Mouse (Mus musculus) right cerebral cortex, adult 18-20 months (tissue): ENCODE measurements around the gene Msantd2.

Experiments
- DNase-seq: peaks from one replicate; pipeline ENCODE4 v3.0.0; 2022; ENCODE audit warnings: mixed read lengths

The Msantd2 gene

DNA sequence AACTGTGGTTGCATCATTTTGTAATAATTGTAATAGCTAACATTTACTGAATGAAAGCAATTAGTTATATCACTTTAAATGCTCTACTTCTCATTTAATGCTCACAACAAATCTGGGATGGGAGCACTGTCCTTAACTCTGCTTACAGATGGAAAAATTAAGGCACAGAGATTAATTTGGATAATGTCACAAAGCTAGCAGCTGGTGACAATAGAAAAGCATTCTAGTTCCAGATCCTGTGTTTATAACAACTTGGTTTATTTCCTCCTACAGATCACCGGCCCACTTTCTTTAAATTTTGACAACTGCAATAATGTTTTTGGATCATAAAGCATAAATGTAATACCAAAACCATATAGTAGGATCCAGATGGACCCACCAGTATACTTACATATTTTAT is 16.9 kb downstream of the Msantd2 start:
- DNase-seq = no peak

DNA sequence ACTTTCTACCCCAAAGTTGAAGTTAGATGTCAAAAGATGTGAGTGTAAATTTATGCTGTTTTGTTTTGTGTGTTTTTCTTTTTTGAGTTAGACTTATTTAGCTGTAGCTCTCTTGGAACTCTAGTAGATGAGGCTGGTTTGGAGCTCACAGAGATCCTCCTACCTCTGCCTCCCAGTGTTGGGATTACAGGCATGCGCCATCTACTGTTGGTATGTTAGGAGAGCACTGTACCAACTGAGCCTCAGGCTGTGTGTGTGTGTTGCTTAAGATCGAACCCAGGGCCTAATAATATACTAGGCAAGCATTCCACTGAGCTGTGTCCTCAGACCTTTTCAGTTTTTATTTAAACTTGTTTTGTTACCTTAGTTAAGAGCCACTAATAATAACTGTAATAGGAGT is 23.0 kb downstream of the Msantd2 start:
- DNase-seq = no peak

DNA sequence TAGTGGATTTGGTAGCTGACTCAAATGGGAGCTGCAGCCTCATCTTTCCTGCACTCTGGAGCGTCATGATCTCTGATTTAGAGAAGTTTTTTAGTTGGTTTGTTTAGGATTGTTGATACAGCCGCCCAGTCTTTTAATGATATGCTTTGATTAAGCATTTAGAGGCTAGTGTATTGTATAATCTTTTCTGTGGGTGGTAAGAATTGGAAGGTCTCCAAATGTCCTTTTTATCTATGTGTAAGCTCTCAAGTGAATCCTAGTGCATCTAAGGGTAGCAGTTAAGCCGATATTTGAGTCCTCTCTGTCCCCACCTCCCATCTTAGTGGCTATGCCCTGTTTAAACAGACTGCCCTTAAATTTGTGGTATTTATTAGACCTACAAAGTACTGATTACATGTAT is 25.3 kb downstream of the Msantd2 start:
- no peak for DNase-seq

DNA sequence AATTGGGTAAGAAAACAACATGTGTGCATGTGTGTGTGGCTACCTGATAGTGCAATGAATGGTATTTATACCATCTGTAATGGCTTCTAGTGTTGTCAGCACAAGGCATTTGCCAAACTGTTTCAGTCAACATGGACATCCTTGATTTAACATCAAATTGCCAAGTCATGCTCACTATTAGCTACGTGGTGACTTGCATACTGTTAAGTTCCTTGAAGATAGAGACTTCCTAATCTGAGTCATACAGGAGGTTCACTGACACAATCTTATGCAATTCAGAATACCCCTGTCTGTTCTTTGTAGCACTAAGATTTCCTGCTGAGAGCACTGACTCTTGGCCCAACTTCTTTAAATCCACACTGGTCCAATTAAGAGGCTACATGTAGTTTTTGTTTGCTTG is 28.3 kb downstream of the Msantd2 start:
- no peak for DNase-seq

DNA sequence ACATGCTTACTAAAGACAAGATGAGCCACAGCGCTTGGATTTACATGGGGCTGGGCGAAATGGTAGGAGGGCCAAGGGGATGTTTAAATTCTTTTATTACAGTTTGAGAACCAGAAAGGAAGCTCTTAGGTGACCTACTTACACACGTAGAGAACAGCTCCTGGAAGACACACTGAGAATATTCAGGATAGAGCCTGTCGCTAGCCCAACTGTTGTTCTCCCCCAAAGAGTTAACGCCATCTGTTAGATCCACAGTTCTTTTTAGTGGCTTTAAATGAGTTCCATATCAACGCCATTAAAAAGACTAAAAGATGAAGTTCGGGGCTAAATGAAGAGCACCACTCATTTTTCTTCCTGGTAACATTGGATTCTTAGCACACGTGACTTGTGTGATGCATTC is 29.9 kb downstream of the Msantd2 start:
- no peak for DNase-seq

DNA sequence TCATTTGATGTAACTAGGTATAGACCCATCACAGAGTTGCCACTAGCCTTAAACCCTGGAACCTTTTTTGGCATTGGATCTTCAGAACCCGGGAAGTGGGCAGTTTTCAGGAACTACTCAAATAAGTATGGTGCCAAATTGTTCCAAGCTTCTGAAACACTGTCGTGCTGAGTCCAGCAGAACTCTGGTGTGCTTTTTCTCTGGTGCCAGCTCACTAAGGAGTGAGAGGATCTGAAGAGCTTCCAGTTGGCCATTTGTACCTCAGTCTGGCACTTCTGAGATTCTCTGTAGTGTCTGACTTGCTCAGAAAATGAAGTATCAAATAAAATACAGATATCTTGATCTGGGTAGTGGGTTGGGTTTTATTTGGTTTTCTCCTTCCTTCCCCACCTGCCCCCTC is 30.9 kb downstream of the Msantd2 start:
- no peak for DNase-seq

DNA sequence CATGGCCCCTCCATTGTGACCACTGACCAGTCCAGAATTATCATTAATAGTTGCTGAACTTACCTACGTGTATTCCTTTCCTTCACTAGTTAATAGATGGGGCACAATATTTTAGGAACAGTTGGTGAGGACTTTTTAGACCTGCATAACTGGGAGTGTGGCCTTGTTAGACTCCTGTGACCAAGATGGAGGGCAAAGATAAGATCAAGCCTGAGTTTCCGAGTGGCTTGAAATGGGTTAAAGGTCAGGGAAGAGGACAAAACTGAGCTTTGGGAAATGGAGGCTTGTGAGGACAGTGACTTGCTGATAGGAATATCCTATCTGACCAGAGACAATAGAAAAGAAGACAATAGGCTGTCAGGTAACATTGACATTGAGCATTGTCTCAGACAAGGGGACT is 36.3 kb downstream of the Msantd2 start:
- DNase-seq = no peak

DNA sequence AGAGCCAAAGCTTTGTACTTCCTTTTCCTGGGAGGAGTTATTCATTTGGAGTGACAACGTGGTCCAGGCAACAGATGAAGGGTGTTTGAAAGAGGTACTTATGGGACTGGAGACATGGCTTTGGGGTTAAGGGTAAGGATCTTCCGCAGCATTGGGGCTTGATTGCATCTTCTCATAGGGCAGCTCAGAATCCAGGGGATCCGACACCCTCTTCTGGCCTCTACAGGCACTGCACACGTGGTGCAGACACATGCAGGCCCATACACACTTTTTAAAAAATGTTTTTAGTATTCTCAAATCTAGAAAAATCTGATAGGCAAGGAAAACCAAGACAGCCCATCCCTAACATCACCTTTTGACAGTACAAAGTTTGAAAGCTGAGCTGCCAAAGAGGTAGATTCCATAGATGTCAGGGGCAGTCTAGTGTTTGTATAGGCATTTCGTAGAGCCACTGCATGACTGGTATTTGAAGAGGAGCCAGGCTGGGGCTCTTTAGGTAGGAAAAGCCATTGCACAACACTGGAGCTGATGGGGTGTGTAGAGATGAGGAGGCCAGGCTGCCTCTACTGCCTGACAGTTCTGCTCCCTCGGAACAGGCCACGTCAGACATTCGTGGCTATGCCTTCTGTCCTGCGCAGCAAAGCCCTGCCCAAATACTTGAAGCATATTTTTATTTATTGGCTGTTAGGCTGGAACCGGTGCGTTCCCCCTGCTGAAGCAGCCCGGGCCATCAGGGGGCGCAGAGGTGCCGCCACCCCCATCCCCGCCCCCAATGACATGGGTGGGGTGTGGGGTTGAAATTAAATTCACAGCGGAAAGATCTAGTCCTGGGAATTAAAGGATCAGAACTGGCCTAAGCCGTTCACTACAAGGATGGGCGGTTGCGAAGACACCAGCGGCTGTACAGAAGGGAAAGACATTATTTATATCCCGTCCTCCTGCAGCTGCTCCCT is 37.6 kb downstream of the Msantd2 start:
- DNase-seq = no peak

DNA sequence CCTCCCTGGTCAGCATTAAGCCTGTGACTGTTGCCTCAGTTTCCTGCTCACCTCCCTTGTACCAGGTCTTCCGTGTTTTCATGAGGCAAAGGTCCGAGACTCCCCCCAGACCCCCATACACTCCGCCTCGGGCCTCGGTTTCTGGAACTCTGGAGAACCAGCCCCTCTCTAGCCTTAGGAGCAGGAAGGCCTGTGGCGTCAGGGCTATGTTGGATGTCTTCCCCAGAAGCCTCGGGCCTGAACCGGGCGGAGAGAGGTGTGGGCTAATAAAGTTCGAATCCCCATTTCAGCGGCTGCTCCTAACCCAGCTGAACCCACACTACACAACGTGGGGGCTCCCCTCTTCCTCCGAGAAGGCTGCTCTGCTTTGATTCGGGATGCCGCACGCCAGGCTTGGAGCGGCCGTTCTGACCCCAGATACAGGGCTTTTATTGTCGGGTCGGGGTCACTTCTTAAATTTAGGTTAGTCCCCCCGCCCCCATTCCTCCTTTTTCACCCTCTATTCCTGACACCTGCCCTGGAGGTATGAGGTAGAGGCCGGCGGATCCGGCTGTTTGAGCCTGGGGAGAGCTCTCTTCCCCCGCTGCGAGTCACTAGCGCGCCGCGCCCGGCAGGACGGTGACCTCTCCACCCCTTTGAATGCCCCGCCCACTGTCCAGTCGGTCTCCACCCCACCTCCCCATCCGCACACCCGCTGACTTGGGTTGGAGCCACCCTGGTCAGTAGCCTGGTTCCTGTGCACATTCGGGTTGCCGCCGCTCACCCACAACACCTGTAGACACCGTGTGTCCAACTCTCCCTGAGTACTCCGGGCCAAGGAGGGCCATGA is 38.5 kb downstream of the Msantd2 start, which contains the start of gene Esam:
Gene Esam, plus strand, starts transcription at position 683 of the 829 bp plus-strand sequence.
- DNase-seq = no peak

DNA sequence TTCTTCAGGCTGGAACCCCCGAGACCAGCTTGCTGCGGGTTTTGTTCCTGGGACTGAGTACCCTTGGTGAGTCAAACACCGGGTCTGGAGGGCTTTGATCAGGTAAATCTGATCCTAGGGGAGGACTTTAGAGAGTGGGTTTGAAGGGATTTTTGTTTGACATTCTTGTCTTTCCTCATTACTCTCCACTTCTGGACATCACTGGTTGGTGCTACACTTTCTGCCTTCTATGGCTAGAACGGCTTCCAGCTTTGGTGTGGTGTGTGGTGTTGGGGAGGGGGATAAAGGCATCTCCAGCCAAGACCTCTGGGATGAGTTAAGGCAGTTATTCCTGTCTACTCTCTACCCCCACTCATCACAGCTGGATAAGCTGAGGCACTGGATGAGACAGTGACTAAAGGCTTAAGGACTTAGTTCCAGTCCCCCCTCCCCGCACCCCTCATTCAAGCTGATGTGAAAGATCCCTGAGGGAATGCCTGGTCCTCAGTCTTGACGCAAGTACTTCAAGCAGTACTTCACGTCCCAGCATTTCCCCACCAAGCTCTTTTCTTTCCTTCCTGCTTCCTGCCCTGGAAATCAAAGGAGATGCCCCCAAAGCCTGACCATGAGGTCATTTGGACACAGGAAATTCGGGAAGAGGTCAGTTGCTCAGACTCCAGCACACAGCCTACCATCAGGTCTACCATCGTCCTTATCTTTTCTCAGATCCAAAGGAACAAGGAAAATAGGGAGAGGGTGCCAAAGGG is 39.3 kb downstream of the Msantd2 start:
- DNase-seq = no peak

DNA sequence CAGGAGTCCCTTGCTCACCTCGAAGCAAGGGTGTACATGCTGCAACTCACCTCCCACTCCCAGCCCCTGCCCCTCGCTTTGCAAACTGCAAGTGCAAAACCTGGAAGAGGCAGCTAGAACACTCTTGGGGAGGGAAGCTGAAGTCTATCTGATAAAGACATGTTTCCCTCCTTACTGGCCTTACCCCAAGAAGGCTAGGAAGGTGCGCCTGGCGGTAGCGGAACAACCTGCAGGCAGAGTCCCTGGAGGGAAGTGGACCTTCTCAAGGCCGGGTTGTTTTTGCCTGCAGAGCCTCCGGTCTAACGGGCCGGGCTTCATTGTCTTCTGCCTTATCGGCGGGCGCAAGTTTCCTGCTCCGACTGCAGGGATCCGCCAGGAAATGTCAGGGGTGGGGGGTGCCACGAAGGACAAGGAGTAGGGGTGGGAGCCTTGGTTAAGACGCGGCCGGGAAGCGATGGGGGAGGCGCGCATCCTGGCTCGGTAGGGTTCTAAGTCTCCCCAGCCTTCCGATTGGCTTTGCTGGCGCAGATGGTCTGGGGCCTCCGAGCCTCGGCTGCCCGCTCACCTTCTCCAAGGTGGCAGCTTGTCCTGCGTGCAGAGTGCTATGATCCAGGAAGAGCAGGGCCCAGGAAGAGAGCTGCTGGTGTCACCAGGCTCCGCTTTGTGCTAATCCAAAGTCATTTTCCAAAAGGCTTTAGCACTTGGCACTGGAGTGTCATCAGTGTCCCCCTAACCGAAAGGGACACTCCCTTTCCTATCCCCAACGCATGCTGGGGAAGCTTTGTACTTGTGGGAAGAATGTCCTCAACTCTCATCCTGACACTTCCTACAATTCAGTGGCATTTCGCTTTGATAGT is 41.1 kb downstream of the Msantd2 start:
- no peak for DNase-seq

DNA sequence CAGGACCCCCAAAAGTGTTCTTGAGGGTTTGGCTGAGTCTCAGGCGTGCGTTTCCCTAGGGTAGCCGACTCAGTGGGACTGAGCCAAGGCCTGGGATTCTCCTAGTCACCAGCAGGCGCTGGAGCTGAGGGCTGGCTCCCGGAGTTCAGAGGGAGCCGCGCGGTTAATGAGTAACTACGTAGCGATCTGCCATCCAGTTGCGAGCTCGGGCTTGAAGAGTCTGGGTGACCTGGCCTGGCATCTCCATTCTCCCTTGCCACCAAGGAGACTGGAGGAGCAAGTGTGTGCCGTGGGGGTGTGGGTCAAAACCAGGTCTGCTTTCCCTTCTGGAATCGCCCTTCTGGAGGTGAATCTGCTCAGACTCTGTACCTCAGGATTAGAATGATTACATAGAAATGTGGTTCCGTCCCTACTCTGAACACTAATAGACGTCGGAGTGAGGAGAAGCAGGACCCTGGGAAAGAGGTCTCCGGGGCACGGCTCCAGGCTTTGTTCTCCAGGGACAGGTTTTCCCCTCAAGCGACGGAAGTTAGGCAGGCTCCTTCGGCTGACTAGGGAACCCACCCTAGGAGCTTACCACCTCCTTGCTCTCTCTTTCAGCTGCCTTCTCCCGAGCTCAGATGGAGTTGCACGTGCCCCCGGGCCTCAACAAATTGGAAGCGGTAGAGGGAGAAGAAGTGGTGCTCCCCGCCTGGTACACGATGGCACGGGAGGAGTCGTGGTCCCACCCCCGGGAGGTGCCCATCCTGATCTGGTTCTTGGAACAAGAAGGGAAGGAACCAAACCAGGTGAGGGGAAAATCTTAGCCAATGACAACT is 42.0 kb downstream of the Msantd2 start:
- no peak for DNase-seq

DNA sequence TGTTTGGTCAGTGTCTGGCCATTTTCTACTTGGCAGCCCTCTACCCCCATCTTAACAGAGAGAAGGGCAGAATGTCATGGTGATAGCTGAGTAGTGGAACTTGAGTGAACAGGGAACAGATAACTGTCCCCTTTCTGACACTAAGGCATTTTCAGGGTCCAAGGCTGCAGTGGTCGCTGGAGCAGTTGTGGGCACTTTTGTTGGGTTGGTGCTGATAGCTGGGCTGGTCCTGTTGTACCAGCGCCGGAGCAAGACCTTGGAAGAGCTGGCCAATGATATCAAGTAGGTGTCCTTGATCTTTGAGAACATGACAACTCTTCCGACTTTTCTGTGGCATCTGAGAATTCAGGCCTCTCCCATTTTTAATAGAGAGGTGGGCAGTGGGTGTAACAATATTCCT is 47.7 kb downstream of the Msantd2 start:
- DNase-seq = no peak

DNA sequence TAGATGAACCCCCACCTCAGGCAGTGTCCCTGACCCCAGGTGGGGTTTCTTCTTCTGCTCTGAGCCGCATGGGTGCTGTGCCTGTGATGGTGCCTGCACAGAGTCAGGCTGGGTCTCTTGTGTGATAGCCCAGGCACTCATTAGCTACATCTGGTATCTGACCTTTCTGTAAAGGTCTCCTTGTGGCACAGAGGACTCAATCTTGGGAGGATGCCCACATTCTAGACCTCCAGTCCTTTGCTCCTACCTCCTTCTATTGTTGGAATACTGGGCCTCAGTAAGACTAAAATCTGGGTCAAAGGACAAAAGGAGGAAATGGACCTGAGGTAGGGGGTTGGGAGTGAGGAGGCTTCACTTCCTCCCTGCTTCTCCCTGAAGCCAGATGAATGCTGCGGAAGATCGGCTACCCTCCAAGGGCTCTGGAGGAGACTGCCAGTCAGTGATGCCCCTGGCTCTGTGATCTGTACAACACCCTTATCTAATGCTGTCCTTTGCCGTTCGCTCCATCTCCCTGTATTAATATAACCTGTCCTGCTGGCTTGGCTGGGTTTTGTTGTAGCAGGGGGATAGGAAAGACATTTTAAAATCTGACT is 48.6 kb downstream of the Msantd2 start:
- DNase-seq = no peak

DNA sequence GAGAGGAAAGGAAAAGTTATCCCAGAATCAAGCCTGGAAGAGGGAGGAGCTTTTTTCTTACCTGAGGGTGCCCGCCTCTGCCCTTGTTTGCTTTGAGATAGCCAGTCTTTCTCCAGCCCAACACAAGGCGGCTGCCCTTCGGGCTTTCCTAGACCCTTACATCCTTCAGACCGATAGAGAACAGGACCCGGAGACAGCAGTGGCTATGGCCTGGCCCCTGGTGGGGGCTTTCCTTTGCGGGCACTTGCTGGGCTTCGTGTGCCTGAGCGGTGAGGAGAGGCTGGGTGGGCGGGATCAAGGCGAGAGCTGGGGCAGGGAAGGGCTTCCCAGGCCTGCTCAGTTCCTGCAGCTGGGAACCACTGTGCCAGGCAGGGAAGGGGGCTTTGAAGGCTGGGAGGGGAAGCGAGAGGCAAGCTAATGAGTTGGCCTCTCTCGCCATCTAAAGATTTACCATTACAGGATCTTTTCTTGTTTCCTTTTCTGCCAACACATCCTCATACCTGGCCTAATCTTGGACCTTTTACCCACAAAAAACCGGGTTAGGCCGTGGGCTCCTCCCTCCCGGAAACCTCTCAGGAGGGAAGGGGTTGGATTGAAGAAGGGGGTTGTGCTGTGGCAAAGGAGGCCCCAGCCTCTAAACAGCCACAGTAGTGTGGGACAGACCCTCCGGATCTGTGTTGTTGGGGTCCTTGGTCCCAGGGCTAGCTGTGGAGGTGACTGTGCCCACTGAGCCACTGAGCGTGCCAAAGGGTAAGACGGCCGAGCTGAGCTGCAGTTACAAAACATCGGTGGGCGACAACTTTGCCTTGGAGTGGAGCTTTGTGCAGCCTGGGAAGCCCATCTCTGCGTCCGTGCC is 50.3 kb downstream of the Msantd2 start, which contains the start of gene Vsig2:
Gene Vsig2, plus strand, starts transcription at position 86 of the 856 bp plus-strand sequence.
- DNase-seq = no peak

DNA sequence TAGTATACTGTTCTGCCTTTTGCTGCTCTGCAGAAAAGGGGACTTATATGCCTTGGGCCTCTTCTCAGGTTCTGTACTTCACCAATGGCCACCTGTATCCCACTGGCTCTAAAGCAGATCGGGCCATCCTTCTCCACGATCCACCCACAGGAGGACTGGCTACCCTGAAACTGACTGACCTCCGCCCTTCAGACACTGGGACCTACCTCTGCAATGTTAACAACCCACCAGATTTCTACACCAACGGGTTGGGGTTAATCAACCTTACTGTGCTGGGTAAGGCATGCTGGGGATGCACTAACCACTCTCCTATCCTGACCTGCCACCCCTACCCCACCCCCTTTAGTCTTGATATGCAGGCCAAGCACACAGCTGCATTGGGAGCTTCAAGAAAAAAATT is 51.1 kb downstream of the Msantd2 start:
- no peak for DNase-seq

DNA sequence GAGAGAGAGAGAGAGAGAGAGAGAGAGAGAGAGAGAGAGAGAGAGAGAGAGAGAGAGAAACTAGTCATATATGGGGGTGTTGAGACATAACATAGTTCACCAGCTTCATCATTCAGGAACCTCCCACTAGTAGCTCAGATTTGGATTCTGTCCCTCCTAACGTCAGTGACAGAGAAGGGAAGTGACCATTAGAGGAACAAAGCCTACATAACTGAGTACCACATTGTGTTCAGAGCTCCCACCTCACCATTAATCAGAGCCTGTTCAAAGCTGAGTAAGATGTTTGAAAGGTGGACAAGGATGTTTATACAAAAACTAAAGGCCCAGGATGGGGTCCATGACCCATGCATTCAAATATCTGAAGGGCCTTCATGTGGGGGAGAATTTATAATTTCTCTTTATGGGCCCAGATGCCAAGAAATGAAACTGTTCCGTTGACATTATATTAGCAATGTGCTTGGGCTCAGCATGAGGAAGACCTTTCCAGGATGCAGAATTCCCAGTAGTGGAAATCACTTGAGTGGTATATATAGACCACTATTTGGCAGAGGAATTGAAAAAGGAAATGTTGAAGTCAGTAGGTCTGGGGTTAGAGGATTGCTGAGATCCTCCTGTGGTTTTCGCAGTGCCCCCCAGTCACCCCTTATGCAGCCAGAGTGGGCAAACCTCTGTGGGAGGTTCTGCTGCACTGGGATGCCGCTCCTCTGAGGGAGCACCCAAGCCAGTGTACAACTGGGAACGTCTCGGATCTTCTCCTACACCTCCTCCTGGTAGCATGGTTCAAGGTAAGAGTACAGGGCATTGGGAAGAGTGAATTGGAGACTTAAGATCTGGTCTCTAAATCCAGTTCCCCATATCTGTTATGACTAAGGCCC is 51.8 kb downstream of the Msantd2 start:
- DNase-seq = no peak

DNA sequence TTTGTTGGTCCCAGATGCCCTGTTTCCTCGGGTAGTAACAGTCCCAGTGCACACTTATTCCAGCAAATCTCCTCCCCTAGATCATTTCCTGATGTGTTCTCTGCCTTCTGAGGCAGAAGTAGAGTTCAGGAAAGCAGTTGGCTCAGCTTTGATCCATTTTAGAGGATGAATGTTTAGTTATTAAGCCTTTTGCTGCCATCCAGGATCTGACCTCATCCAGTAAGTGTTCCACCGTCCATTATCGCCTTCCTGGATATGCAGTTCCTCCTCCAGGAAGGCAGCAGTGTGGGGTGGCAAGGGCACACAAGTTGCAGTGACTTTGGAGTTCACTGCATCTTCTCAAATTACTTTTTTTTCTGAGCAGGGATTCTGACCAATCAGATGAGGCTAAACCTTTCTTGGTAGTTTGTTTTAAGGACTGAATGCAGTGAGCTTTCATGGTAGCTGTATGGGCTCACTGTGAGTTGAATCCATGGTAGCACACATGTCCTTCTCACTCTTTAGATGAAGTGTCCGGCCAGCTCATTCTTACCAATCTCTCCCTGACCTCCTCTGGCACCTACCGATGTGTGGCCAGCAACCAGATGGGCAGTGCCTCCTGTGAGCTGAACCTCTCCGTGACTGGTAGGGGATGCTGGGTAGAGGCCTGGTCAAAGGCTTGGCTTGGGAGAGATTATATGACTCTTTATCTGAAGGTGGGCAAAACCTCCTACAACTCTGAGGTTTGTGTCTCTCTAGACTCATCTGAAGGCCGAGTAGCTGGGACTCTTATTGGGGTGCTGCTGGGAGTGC is 52.9 kb downstream of the Msantd2 start:
- no peak for DNase-seq
